Mouse (Mus musculus): ENCODE results near the gene Arvcf. TPM values are rescaled to one million over a fixed set of nuclear protein-coding genes. Genes with fewer than 3 reads are reported as not detected.

Arvcf gene
- polyA plus RNA-seq, 1 experiment from 2014 or later: 71.0 TPM

DNA sequence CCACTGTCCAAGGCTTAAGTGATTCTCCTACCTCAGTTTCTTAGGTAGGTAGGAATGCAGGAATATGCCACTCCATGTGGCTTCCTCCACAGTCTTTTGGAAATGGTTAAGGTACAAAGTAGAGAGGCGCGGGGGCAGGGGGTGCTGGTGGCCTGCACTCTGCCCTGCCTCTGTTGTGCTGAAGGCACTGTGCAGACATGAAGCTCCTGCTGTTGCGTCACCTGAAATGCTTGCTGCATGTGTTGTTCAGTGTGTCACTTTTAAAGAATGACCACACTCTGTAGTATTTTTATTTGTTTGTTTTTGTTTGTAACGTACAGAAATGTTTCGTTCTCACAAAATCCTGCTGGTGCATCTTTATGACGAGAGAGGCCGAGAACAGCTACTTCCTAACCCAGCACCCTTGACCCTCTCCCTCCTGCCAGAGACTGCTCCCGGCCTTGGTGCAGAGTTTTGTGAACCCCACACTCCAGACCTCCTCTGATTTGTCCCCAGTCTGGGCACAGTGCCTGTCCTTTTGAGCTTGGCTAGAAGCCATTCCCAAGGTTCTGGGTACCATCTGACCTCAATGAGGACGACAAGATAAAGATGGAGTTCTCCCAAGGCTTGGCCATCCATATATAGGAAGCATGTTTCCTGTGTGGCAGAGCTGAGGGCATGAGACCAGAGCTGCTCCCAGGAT is 35.2 kb downstream of the Arvcf start:
- no peaks in the 10 kb centered on the region for H3K9me3 ChIP-seq (ENCODE audit: control insufficient read depth, low read length)
- WGBS: 80% methylated on average over 9 of the region's 9 CpGs
- H3K9ac ChIP-seq (ENCODE audit: low read length): no peak overlapping the region
- no peak overlapping the region for H3K4me2 ChIP-seq
- H3K4me1 ChIP-seq (ENCODE audit: control insufficient read depth, insufficient read depth, low read length): peaks cover 72% of the 10 kb centered on the region
- H3K36me3 ChIP-seq (ENCODE audit: control insufficient read depth, insufficient read depth, low read length): no peaks in the 10 kb centered on the region
- H3K27ac ChIP-seq (ENCODE audit: low read depth, low read length): no peak overlapping the region
- DNase-seq (ENCODE audit: low spot score, missing footprints): no peak
- ATAC-seq (ENCODE audit: low FRiP score): no peak
- H3K27me3 ChIP-seq (ENCODE audit: control insufficient read depth, insufficient read depth, low read length): no peaks in the 10 kb centered on the region
- no peak overlapping the region for H3K4me3 ChIP-seq (ENCODE audit: low read depth, low read length)

DNA sequence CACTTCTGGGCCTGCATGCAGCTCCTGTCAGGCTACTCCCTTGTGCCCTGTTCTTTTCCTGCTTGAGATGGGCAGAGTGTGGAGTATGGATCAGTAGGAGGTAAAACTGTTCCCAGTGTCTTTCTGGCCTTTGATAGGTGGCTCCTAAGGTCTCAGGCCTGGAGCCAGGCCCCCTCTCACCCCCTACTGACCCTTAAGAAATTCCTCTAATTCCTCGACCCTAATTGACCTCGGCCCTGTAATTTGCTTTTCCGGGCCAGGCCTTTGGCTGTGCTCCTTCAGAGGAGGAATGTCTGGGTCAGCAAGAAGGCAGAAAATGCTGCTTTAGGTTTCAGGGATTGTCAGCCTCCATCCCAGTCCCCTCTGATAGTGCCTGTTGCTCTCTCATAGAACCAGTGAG is 35.8 kb downstream of the Arvcf start:
- Histone ChIP-seq H3K36me3 (ENCODE audit: control insufficient read depth, insufficient read depth, low read length) (no peaks in the 10 kb centered on the region), H3K9ac (ENCODE audit: low read length) (0 out of 2 replicates have a peak overlapping the region, but pooled peaks have one; percentile 12), H3K4me1 (ENCODE audit: control insufficient read depth, insufficient read depth, low read length) (peaks cover 72% of the 10 kb centered on the region), H3K9me3 (ENCODE audit: control insufficient read depth, low read length) (no peaks in the 10 kb centered on the region), H3K4me2 (no peak overlapping the region), H3K27ac (ENCODE audit: low read depth, low read length) (no peak overlapping the region), H3K4me3 (ENCODE audit: low read depth, low read length) (no peak overlapping the region), H3K27me3 (ENCODE audit: control insufficient read depth, insufficient read depth, low read length) (no peaks in the 10 kb centered on the region)
- no peak for ATAC-seq (ENCODE audit: low FRiP score)
- 4% methylated on average over 3 of the region's 3 CpGs for WGBS
- DNase-seq (ENCODE audit: low spot score, missing footprints): no peak

DNA sequence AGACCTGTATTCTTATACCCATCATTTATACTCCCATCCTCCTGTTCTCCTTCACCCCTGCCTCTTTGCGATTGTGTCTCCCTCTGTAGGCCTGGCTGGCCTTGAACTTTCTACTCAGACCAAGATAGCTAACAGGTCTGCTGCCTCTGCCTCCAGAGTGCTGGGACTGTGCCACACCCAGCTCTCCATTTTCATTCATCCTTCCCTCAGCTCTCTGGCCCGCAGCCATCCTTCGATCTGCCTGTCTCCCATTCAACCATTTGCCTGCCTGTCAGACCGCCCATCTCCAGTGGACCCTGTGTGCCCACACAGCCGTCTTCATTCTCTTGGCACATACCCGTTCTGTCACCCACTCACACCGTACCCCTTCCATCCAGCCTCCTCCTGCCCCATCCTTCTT is 36.2 kb downstream of the Arvcf start:
- DNase-seq (ENCODE audit: low spot score, missing footprints) (no peak), ATAC-seq (ENCODE audit: low FRiP score) (no peak)
- H3K4me2 ChIP-seq: no peak overlapping the region
- no peaks in the 10 kb centered on the region for H3K9me3 ChIP-seq (ENCODE audit: control insufficient read depth, low read length)
- H3K27ac ChIP-seq (ENCODE audit: low read depth, low read length): no peak overlapping the region
- 82% methylated on average over 7 of the region's 7 CpGs for WGBS
- peaks cover 72% of the 10 kb centered on the region for H3K4me1 ChIP-seq (ENCODE audit: control insufficient read depth, insufficient read depth, low read length)
- no peaks in the 10 kb centered on the region for H3K27me3 ChIP-seq (ENCODE audit: control insufficient read depth, insufficient read depth, low read length)
- H3K9ac ChIP-seq (ENCODE audit: low read length): no peak overlapping the region
- no peak overlapping the region for H3K4me3 ChIP-seq (ENCODE audit: low read depth, low read length)
- H3K36me3 ChIP-seq (ENCODE audit: control insufficient read depth, insufficient read depth, low read length): no peaks in the 10 kb centered on the region

DNA sequence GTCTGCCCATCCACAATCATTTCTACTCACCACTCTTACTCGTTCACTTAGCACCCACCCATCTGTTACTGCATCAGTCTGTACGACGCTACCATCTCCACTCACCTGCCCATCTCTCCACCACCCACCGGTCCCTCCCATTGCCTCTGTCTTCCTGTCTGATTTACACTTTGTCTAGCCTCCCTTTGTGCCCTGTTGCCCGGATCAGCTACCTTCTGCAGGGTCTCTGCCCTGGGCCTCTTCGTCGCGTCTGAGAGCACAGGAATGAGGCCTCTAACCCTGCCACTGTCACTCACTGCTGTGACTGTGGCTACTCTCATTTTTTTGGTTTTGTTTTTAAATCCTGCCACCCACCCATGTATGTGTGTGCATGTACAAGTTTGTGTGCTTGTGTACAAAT is 36.7 kb downstream of the Arvcf start:
- H3K27ac ChIP-seq (ENCODE audit: low read depth, low read length): no peak overlapping the region
- ATAC-seq (ENCODE audit: low FRiP score) (no peak), DNase-seq (ENCODE audit: low spot score, missing footprints) (no peak)
- H3K27me3 ChIP-seq (ENCODE audit: control insufficient read depth, insufficient read depth, low read length): no peaks in the 10 kb centered on the region
- no peak overlapping the region for H3K9ac ChIP-seq (ENCODE audit: low read length)
- peaks cover 69% of the 10 kb centered on the region for H3K4me1 ChIP-seq (ENCODE audit: control insufficient read depth, insufficient read depth, low read length)
- no peaks in the 10 kb centered on the region for H3K36me3 ChIP-seq (ENCODE audit: control insufficient read depth, insufficient read depth, low read length)
- no peaks in the 10 kb centered on the region for H3K9me3 ChIP-seq (ENCODE audit: control insufficient read depth, low read length)
- WGBS: 55% methylated on average over 8 of the region's 8 CpGs
- H3K4me3 ChIP-seq (ENCODE audit: low read depth, low read length): no peak overlapping the region
- no peak overlapping the region for H3K4me2 ChIP-seq

DNA sequence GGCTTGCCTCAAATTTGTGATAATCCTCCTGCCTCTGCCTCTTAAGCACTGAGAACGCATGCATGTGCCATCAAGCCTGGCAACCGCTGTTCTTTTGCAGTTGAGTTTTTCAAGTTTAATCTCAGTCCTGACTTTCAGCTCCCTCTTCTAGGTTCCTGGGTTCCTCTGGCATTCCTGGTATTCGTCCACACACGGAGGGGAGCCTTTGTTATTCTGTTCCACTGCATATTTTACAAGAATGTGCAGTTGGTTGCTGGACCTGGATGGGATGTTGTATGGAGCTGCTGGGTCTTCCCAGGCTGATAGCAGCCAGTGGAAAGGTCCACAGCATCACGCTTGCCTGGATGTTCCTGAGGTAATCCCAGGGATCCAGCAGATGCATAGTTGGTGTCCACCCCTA is 37.4 kb downstream of the Arvcf start:
- 60% methylated on average over 5 of the region's 5 CpGs for WGBS
- no peaks in the 10 kb centered on the region for H3K9me3 ChIP-seq (ENCODE audit: control insufficient read depth, low read length)
- no peak overlapping the region for H3K4me2 ChIP-seq
- H3K9ac ChIP-seq (ENCODE audit: low read length): no peak overlapping the region
- no peaks in the 10 kb centered on the region for H3K27me3 ChIP-seq (ENCODE audit: control insufficient read depth, insufficient read depth, low read length)
- H3K27ac ChIP-seq (ENCODE audit: low read depth, low read length): no peak overlapping the region
- H3K4me1 ChIP-seq (ENCODE audit: control insufficient read depth, insufficient read depth, low read length): peaks cover 62% of the 10 kb centered on the region
- no peak overlapping the region for H3K4me3 ChIP-seq (ENCODE audit: low read depth, low read length)
- DNase-seq (ENCODE audit: low spot score, missing footprints) (no peak), ATAC-seq (ENCODE audit: low FRiP score) (no peak)
- no peaks in the 10 kb centered on the region for H3K36me3 ChIP-seq (ENCODE audit: control insufficient read depth, insufficient read depth, low read length)

DNA sequence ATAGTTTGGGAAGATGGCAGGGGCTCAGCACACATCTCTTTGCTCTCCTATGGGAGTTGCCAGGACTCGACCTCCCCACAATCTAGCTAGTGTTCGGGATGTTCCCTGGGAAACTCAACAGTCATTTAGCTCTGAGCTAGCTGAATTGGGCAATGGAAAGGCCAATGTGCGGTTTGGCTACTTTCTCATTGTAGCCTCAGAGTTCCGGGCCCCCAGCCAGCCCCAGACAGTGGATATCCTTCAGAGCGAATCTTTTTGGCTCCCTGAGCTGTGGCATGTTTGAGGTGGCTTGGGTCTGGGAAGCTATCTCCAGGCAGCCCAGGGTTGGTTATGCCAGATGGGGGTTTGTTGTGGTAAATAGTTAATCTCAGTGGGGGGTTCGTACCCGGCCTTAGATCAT is 38.5 kb downstream of the Arvcf start:
- Histone ChIP-seq H3K27ac (ENCODE audit: low read depth, low read length) (no peak overlapping the region), H3K9me3 (ENCODE audit: control insufficient read depth, low read length) (no peaks in the 10 kb centered on the region), H3K4me1 (ENCODE audit: control insufficient read depth, insufficient read depth, low read length) (peaks cover 51% of the 10 kb centered on the region), H3K9ac (ENCODE audit: low read length) (no peak overlapping the region), H3K27me3 (ENCODE audit: control insufficient read depth, insufficient read depth, low read length) (no peaks in the 10 kb centered on the region), H3K4me3 (ENCODE audit: low read depth, low read length) (no peak overlapping the region), H3K4me2 (no peak overlapping the region), H3K36me3 (ENCODE audit: control insufficient read depth, insufficient read depth, low read length) (no peaks in the 10 kb centered on the region)
- 82% methylated on average over 7 of the region's 7 CpGs for WGBS
- ATAC-seq (ENCODE audit: low FRiP score) (no peak), DNase-seq (ENCODE audit: low spot score, missing footprints) (no peak)

DNA sequence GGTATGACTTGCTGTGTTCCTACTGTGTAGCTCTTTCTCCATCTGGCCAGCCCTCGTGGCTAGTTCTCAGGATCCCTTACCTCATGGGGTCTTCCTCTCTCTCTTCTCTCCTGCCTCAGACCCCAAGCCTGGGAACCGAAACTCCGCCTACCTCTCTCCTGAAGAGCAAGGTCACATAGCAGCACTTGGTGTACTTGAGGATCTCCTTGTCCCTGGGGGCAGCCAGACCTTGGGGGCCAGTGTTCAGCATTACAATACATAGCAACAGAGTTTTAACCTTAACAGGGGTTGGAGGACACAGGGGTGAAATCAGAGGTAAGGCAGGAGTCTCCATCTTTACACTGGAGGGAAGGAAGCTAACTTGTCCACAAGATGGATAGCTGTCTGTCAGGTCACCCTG is 39.0 kb downstream of the Arvcf start:
- Histone ChIP-seq H3K27ac (ENCODE audit: low read depth, low read length) (no peak overlapping the region), H3K9me3 (ENCODE audit: control insufficient read depth, low read length) (no peaks in the 10 kb centered on the region), H3K9ac (ENCODE audit: low read length) (no peak overlapping the region), H3K27me3 (ENCODE audit: control insufficient read depth, insufficient read depth, low read length) (no peaks in the 10 kb centered on the region), H3K4me2 (no peak overlapping the region), H3K36me3 (ENCODE audit: control insufficient read depth, insufficient read depth, low read length) (no peaks in the 10 kb centered on the region), H3K4me3 (ENCODE audit: low read depth, low read length) (no peak overlapping the region), H3K4me1 (ENCODE audit: control insufficient read depth, insufficient read depth, low read length) (peaks cover 47% of the 10 kb centered on the region)
- 45% methylated on average over 3 of the region's 3 CpGs for WGBS
- DNase-seq (ENCODE audit: low spot score, missing footprints) (no peak), ATAC-seq (ENCODE audit: low FRiP score) (no peak)

DNA sequence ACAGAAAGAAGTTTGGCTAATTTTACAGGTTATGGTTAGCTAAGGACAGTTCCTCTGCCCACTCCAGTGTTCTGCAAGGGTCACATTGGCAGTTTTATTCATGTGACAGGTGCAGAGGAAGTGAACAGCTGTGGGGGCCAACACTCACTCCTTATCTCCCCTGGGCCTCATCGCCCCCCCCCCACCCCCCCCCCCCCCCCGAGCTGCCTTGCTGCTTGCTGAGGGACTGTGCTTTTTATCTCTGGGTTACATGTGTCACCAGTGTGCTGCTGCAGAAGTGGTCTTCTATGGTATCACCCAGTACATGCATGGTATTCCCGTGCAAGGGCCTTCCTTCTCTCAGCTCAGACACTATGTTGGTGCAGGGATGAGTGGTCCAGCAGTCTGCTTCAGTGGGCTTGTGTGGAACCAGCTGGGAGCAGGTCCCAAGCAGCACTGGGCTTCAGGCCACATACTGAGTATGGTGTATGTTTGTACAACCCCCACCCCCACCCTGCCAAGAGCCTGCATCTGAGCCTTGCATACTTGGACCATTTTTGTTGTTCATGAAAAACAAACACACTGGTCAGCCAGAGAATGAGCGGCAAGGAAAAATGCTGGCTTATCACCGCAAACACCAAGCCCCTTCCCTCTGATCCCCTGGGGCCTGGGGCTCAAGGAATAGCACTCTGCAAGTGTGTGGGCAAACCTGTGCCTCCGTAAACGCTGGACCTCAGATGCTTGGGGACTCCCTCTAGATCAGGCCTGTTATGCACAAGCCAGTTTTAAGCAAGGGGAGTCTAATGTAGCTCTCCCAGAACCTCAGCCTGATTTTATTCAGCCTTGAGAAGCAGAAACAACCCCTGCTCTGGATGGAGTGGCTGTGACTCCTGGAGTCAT is 40.0 kb downstream of the Arvcf start:
- H3K9ac ChIP-seq (ENCODE audit: low read length): no peak overlapping the region; the same call in 1 of the 2 replicates
- peaks cover 41% of the 10 kb centered on the region for H3K4me1 ChIP-seq (ENCODE audit: control insufficient read depth, insufficient read depth, low read length)

More for the DNA sequence above, 40.0 kb downstream of the Arvcf start:
- Histone ChIP-seq H3K27ac (ENCODE audit: low read depth, low read length) (peak overlapping the region; percentile 37), H3K36me3 (ENCODE audit: control insufficient read depth, insufficient read depth, low read length) (no peaks in the 10 kb centered on the region), H3K4me2 (no peak overlapping the region), H3K9me3 (ENCODE audit: control insufficient read depth, low read length) (no peaks in the 10 kb centered on the region), H3K27me3 (ENCODE audit: control insufficient read depth, insufficient read depth, low read length) (no peaks in the 10 kb centered on the region), H3K4me3 (ENCODE audit: low read depth, low read length) (no peak overlapping the region)
- WGBS: 38% methylated on average over 6 of the region's 7 CpGs
- no peak for ATAC-seq (ENCODE audit: low FRiP score)
- DNase-seq (ENCODE audit: low spot score, missing footprints): no peak
